In the genomic region with DNA sequence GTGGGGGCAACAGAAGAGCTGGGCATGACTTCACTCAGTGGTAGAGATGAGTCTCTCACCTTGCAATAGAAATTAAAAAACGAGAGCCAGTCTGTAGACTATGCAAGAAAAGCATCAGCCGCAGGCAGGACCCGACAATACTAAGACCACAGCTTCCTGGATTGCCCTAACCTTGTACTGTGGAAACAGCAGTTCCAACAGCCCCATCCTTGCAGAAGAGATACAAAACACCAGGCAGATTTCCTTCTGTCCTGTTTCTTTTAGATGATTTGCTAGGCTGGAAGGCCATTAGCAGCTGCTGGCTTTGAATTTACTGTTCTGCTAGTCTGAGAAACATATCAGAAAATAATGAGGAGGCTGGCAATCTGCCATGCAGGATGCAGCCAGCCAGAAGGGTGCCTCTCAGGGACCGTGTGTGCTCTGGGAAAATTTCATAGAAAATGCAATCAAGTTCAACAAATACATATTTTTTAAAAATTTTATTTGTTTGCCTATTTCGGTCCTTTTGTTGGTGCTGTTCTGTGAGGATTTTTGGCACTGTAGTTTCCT, we compare ENCODE assay signal across 10 mouse cellular contexts. TPM values are rescaled to one million over a fixed set of nuclear protein-coding genes. Genes with fewer than 3 reads are reported as not detected.
DNase-seq lines count a peak whose midpoint lies in the region; ATAC-seq and TF ChIP-seq lines count a peak whose summit lies in the region.
"Had no signal": no experiment of that assay in that cellular context is flagged by ENCODE, and none has a peak within 500 bp of the region (broad histone marks: within the 10 kb centered on the region; RNA-seq: fewer than 3 reads in every experiment).

No protein-coding gene starts in this region.

- H3K27me3 ChIP-seq in hindbrain, embryonic 15.5 days, result no peaks in the 10 kb centered on the region
- no peaks in the 10 kb centered on the region for H3K27me3 ChIP-seq in hindbrain, embryonic 12.5 days
- no peaks in the 10 kb centered on the region for H3K27me3 ChIP-seq in midbrain, postnatal 0 days (ENCODE audit: insufficient read depth, low read length)
- H3K27me3 ChIP-seq: limb, embryonic 12.5 days had no signal

- WGBS in hindbrain, embryonic 15.5 days, result 65% methylated on average over 5 of the region's 5 CpGs
- WGBS in hindbrain, embryonic 12.5 days, result 77% methylated on average over 5 of the region's 5 CpGs
- WGBS in midbrain, postnatal 0 days, result 68% methylated on average over 5 of the region's 5 CpGs

- no peaks in the 10 kb centered on the region for H3K36me3 ChIP-seq in hindbrain, embryonic 15.5 days
- H3K36me3 ChIP-seq in hindbrain, embryonic 12.5 days, result no peaks in the 10 kb centered on the region
- H3K36me3 ChIP-seq in midbrain, postnatal 0 days (ENCODE audit: insufficient read depth, low read length), result no peaks in the 10 kb centered on the region
- H3K36me3 ChIP-seq: limb, embryonic 12.5 days had no signal

- peak; percentile 29 for DNase-seq in right cerebral cortex, postnatal 4 days
- no peak for DNase-seq in right cerebral cortex, adult 18-20 months
- DNase-seq in cerebellum, adult 9-11 months, result peak; percentile 22
- DNase-seq in midbrain, postnatal 0 days (ENCODE audit: low spot score), result peak; percentile 43
- no peak for DNase-seq in frontal cortex, postnatal 14 days (ENCODE audit: low spot score in 2 of 2)

- no peak for ATAC-seq in hindbrain, embryonic 15.5 days (ENCODE audit: low FRiP score, low read depth)
- ATAC-seq in hindbrain, embryonic 12.5 days (ENCODE audit: low FRiP score), result no peak
- ATAC-seq in midbrain, postnatal 0 days (ENCODE audit: low FRiP score), result no peak; the same call in 1 of the 2 replicates

- no peak overlapping the region for H3K9ac ChIP-seq in hindbrain, embryonic 15.5 days
- no peak overlapping the region for H3K9ac ChIP-seq in hindbrain, embryonic 12.5 days
- no peak overlapping the region for H3K9ac ChIP-seq in midbrain, postnatal 0 days (replicated peaks; ENCODE audit: low read length, poor library complexity, severe bottlenecking)
- H3K9ac ChIP-seq: limb, embryonic 12.5 days had no signal

- no peak overlapping the region for H3K4me2 ChIP-seq in hindbrain, embryonic 15.5 days
- H3K4me2 ChIP-seq in hindbrain, embryonic 12.5 days (replicated peaks), result no peak overlapping the region
- H3K4me2 ChIP-seq in midbrain, postnatal 0 days (ENCODE audit: low read depth, low read length, poor library complexity, severe bottlenecking), result no peak overlapping the region
- H3K4me2 ChIP-seq: limb, embryonic 12.5 days had no signal

- peak overlapping the region; percentile 42; the same call in 1 of the 2 replicates for H3K27ac ChIP-seq in hindbrain, embryonic 15.5 days (replicated peaks)
- H3K27ac ChIP-seq in hindbrain, embryonic 12.5 days, result no peak overlapping the region
- 0 out of 2 replicates have a peak overlapping the region, but pooled peaks have one; percentile 26 for H3K27ac ChIP-seq in midbrain, postnatal 0 days (ENCODE audit: low read depth, low read length)
- H3K27ac ChIP-seq: limb, embryonic 12.5 days had no signal

- H3K4me3 ChIP-seq in hindbrain, embryonic 15.5 days, result no peak overlapping the region
- H3K4me3 ChIP-seq in hindbrain, embryonic 12.5 days, result no peak overlapping the region
- no peak overlapping the region for H3K4me3 ChIP-seq in midbrain, postnatal 0 days (ENCODE audit: low read depth, low read length)
- H3K4me3 ChIP-seq: limb, embryonic 12.5 days had no signal

- no peaks in the 10 kb centered on the region for H3K9me3 ChIP-seq in hindbrain, embryonic 15.5 days
- no peaks in the 10 kb centered on the region for H3K9me3 ChIP-seq in hindbrain, embryonic 12.5 days (replicated peaks)
- H3K9me3 ChIP-seq in midbrain, postnatal 0 days (ENCODE audit: low read length), result no peaks in the 10 kb centered on the region
- H3K9me3 ChIP-seq: limb, embryonic 12.5 days had no signal

- peaks cover 5% of the 10 kb centered on the region; the same call in 1 of the 2 replicates for H3K4me1 ChIP-seq in hindbrain, embryonic 15.5 days (replicated peaks)
- H3K4me1 ChIP-seq in hindbrain, embryonic 12.5 days, result no peaks in the 10 kb centered on the region
- no peaks in the 10 kb centered on the region for H3K4me1 ChIP-seq in midbrain, postnatal 0 days (ENCODE audit: insufficient read depth, low read length)
- H3K4me1 ChIP-seq: limb, embryonic 12.5 days had no signal

- no peak for TF ChIP-seq CTCF in midbrain, postnatal 0 days (IDR thresholded peaks at IDR 0.05)

RNA-seq across cellular contexts. Expression of gene Otor, which starts 52.9 kb away (rescaled TPM):
- 1.5 and 5.3 TPM in 2 replicates for polyA plus RNA-seq in hindbrain, embryonic 15.5 days (2015; fragmentation: Nextera tagmentation; extraction: Ambion mirVana)
- 3.4 and 4.9 TPM in 2 replicates for polyA plus RNA-seq in hindbrain, embryonic 12.5 days (2016; fragmentation: Nextera tagmentation; extraction: Ambion mirVana)
- total RNA-seq in midbrain, postnatal 0 days (2014; rRNA removed), result 0.55 TPM in 1 of 2 replicates, not detected in the other
- 0.23 TPM in 1 of 2 replicates, not detected in the other for polyA plus RNA-seq in midbrain, postnatal 0 days (2015; fragmentation: Nextera tagmentation; extraction: Ambion mirVana)
- total RNA-seq: hematopoietic stem cell, adult 5-6 weeks had no signal
- polyA plus RNA-seq: urinary bladder, adult 2 months had no signal

Comparison
In these comparisons a context has a peak if more than half of its experiments do, and no peak if none do; other contexts are left out.
1. DNase-seq: peak in right cerebral cortex, postnatal 4 days (single experiment), cerebellum, adult 9-11 months (single experiment) and midbrain, postnatal 0 days (single experiment); none in right cerebral cortex, adult 18-20 months (single experiment) and frontal cortex, postnatal 14 days (0 of 2).